Mouse (Mus musculus): Measurements from ENCODE around the gene Gm20388.

Gm20388 gene

DNA sequence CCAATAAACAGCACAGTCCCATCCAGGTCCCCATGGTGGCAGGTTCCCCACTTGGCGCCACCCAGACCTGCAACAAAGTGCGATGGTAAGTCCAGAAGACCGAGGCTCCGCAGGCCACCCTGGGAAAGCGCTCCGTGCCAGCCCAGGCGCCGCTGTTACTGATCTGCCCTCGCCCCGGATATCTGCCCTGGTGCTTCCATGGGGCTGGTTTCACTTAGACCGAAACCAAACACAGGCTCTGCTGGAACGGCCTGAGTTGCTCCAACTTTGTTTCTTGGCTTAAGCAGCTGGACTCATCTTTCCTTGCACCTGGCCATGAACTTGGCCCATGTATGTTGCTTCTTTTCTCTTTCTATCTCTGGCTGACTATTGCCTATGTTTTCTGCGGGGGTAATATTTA lies 2068.0 kb downstream of the Gm20388 start:
- DNase-seq (ENCODE audit: low spot score): no peak

DNA sequence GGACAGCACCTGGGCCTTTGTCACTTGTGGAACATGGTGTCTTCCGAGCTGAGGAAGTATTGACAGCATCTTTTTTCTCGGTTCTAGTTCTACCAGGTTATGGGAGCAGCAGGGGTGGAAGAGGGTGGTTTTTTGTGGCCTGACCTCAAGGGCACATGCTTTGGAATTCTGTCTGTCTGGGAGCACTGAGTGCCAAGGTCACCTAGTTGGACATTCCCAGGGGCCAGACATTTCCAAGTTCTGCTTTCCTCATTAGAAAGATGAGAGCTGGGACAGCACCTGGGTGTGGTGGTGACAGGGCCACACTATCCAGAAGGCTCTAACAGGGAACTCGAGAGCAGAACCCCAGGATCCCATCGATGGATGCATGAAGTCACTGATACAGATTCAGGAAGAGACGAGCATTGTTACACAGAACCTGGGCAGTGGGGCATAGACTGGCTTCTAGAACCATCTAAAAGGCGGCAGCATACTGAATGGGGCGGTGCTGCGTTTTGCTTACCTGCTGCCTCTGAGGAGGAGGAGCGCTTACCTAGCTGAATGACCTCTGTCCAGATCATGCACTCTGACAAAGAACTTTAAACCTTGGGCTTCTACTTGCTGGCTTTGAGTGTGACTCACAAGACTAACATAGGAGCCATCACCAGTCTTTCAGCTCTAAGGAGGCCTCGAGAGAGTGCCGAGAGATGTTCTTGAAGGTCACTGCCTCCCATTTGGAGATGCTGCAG lies 2070.3 kb downstream of the Gm20388 start:
- no peak for DNase-seq (ENCODE audit: low spot score)

GRCm38 (mm10) chr8:121981520-121981895 lies 2070.9 kb downstream of the Gm20388 start:
- no peak for DNase-seq (ENCODE audit: low spot score)

DNA sequence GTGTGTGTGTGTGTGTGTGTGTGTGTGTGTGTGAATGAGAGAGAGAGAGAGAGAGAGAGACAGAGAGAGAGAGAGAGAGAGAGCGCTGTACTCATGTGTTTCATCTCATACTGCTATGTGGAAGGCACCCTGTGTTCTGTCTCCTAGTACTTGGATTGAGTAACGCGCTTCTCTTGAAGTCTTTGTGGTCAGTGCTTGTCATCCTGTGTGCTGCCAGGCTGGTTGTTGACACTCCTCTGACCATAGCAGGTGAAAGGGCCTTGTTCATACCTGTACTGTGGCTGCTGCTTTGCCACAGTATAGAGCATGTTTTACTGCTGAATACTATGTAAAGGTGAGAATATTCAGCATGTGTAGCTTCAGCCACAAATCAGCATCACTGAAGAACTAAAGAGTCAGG lies 2075.0 kb downstream of the Gm20388 start:
- DNase-seq (ENCODE audit: low spot score): no peak

GRCm38 (mm10) chr8:121987892-121988291 lies 2077.3 kb downstream of the Gm20388 start:
- no peak for DNase-seq (ENCODE audit: low spot score)

DNA sequence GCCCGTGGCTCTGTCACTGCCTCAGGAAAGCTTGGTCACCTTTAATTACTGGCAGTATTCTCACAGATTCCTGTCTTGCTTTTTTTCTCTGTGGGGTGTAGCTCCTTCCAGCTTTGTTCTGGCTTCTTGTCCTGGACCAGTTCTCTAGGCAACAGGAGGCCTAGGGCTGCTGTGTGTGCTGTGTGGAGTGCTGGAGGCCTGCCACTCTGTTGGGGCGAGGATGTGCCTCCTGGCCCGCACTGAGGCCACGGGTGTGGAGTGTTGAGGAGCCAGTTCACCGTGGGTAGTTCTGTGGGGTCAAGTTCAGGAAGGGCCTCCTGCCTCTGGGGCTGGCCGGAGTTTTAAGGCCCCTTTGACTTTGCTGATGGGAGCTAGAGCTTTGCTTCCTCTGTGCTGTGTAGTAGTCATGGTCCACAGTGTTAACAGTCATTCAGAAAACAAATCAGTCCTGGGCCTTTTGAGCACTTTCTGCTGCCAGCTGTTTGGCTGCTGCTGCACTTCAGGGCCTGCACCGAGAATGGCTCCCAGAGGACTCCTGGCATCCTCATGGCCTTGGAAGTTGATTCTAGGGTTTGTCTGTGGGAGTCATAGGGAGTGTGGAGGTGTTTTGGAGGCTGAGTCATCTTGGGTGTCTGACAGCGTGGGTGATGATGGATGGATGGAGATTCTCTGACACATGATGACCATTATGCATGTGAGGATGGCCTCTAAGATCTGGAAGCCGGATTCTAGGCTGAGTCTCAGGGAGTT lies 2080.0 kb downstream of the Gm20388 start:
- no peak for DNase-seq (ENCODE audit: low spot score)

GRCm38 (mm10) chr8:121991611-121992010 lies 2081.0 kb downstream of the Gm20388 start:
- DNase-seq (ENCODE audit: low spot score): no peak

DNA sequence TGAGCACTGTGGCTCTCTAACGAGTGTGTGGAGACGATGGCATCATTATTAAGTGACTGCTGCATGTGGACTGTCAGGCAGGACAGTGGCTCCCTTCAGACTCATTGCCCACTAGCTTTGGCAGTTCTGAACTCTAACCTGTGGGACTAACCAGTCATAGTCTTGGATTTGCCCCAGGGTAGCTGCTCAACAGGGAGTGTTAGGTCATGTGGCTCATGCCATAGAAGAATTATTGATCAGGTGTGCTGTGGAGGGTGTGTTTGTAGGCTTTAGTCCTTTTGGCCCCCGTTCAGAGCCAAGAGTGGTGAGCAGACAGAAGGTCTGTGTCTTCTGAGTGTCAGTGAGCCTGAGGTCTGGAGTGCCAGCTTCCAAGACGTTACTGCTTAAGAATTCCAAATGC lies 2082.3 kb downstream of the Gm20388 start:
- no peak for DNase-seq (ENCODE audit: low spot score)

DNA sequence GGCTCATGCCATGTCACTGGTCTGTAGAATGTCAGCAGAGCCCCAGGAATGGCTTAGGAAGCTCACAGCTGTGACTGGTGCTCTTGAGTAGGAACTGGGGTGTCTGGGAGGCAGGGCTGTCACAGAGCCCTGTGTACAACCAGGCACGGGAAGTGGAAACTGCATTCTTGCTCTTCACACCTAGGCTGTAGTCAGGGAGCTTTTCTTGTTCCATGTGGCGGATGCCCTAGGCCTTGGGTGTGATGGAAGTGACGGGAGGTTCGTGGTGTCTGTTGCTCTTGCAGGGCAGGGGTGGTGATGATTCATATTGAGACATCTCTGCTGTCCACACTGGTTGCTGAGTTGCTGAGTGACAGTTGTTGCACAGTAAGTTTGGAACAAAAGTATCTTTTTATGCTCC lies 2084.5 kb downstream of the Gm20388 start:
- DNase-seq (ENCODE audit: low spot score): no peak

DNA sequence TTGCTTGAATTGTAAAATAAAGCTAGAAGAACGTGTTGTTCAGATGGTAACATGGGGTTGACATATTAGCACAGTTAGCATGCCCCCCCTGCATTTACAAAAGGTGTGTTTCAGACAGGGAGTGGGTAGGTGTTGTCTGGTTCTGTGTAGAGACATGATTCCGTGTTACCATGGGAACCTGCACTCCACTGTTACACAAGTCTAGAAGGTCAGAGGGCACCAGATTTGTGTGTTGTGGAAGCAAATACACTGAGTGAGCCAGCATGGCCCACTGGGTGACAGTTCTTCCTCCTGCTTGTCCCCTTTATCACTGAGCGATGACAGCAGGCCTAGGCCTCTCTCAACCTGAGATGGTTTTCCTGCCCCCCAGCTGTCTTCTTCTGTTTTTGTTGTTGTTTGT lies 2085.3 kb downstream of the Gm20388 start:
- peak; percentile 19 for DNase-seq (ENCODE audit: low spot score)

GRCm38 (mm10) chr8:121998631-121999030 lies 2088.0 kb downstream of the Gm20388 start:
- no peak for DNase-seq (ENCODE audit: low spot score)

DNA sequence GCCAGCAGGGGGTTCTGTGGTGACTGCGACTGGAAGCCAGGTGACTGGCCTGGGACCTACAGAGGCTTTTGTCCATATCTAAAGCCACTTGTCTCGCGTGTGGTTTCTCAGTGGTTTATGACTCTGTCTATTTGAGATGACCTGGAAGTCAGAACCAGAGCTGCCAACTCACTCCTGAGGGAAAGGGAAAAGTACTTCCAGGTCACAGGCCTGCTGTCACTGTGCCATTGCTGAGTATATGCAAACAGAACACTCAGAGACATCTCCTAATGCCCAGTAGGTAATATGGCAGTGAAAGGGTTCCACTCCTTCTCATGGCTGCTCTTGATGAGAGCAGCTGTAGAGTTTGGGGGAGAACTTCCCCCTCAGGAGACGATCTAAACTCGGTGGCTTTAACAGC lies 2088.6 kb downstream of the Gm20388 start:
- DNase-seq (ENCODE audit: low spot score): no peak

DNA sequence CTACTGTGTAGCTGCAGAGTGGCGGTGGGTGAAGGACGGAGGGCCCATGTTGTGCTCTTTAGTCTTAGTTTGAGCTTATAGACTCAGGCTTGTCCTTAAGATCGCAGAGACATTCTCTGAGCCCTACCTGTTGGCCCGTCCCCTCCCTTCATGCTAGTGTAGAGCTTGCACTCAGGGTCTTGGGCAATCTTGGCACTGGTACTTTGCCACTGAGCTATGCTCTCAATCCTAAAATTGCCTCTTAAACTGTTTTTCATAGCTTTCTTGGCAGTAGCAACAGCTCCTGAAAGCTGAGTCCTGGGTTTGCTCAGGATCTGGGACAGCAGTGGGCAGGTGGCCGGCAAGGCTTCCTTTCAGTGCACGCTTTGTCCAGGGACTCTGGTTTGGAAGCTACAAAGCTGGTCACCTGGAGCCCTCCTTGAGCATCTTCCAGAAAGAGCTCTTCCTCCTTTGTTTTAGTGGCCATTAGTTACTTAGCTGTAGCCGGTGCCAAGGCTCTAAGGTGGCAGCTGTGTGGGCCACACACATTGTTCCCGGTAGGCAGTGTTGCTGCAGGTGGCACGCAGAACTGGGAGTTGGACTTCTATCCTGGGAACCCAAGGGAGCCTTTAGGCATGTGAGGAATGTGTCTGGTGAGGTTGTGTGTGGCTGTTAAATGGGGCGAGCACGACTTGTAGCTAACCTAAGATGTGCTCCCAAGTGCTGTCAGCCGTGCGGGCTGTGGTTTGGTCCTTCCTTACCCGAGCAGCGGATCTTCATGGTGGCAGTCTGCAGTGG lies 2090.9 kb downstream of the Gm20388 start:
- no peak for DNase-seq (ENCODE audit: low spot score)

GRCm38 (mm10) chr8:122003646-122004045 lies 2093.0 kb downstream of the Gm20388 start:
- DNase-seq (ENCODE audit: low spot score): no peak

DNA sequence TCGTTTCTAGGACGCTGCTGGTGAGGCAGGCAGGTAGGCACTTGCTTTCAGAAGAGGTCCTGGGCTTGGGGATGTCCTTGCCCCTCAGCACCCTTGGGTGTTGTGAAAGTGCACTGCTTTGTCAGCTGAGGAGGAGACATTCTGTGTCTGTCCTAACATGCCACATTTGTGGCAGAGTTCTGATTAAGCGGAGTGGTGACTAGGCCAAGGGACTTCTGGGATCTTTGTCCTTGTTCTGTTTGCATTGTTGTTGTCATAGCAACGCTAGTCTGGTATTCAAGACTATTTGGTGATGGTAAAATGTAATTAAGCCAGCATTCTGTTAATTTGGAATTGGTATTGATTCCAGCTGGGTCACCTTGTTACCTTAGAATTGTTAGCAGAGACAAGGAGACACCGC lies 2093.5 kb downstream of the Gm20388 start:
- DNase-seq (ENCODE audit: low spot score): peak; percentile 16

GRCm38 (mm10) chr8:122005422-122006204 lies 2095.0 kb downstream of the Gm20388 start:
- DNase-seq (ENCODE audit: low spot score): no peak

DNA sequence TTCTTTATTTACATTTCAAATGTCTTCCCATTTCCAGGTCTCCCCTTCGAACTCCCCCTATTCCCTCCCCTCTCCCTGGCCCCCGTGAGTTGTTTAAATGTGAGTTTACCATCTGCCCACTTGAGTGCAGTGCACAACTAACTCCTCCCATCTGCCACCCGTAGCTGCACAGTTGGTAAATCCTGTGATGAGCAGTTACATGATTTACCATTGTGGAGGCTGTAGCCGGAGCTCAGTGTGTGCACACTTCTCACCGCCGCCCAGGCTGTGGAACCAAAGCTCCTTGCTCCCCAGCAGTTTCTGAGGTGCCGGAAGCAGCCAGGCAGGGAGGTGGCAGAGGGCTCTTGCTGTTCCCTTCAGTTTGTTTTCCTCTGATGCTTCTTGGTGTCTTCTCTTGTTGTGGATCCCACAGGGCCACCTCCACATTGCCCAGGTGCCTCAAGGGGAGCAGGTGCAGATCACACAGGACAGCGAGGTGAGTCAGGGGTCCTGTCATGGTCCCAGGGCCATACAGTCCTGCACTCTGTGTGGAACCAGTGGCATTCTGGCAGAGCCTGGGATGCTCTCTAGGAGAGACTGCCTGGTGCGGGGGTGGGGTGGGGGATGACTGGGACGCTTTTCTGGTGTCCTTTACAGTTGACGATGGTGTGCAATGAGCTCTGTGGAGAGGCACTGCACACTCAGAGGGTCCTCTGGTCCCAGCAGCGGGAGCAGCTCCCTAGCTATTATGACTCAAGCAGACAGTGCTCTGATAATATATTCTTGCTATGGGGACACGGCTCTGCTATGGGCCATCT lies 2096.2 kb downstream of the Gm20388 start:
- no peak for DNase-seq (ENCODE audit: low spot score)

DNA sequence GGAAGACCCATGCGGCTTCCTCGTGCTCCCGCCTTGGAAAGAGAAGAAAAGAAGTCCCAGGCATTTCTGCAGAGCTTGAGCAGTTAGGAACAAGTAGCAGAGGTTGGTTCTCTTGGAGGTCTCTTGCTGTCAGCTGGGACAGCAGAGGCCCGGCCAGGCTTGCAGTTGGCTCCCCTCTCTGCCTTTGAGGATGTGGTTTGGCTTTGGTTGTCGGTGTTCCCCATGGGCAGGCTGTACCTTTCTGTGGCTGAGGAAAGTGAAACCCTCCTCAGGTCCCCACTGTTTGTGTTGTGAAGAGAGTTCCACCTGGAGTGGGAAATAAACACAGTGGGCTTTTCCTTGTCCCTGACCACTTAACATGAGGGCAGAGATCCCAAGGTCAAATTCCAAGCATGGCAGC lies 2097.8 kb downstream of the Gm20388 start:
- DNase-seq (ENCODE audit: low spot score): no peak

DNA sequence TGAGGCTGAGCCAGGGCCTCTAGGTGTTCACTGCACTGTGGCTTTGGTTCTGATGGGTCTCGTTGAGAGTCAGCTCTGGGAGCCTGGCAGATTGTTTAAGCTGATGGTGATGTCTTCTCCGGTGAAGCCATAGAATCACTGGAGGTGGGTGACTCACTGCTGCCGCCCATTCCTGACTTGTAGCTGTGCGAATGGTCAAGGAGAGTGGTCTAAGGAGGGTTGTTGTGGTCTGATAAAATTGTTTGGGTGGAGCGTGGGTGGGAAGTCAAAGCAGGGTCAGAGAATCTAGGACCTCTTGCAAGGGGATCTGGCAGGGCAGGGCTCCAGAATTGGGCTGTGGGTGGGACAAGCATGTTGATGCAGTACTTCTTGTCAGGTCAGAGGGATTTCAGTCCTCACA lies 2100.0 kb downstream of the Gm20388 start:
- no peak for DNase-seq (ENCODE audit: low spot score)

DNA sequence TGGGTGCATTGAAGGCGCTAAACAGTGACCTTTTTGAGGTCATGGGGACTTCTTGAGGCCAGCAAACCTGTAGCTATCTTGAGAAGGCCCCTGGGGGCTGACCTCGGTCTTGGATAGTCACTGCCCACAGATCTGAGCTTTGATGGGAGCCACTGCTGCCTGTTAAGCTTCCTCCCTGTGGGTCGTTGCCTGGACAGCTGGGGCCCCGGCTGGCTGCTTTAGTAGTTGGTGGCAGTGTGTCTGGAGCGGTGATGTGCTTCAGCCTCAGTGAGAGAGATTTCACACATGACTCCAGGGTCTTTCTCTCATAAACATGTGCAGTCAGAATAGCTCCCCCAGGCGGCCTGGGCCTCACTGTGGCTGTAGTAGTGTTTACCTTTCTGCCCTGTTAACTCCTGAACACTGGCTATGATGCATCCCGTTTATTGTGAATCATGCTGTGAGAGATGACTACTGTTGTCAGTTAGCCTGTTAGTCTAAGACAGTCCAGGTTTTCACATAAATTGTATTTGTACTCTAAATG lies 2100.5 kb downstream of the Gm20388 start:
- no peak for DNase-seq (ENCODE audit: low spot score)

- no peak for DNase-seq (ENCODE audit: low spot score)
Observed at GRCm38 (mm10) chr8:122014606-122015005, 2104.0 kb downstream of the Gm20388 start.
